Mouse (Mus musculus) layer of hippocampus, postnatal 14 days (tissue): ENCODE results near the gene Bcar3. TPM values are rescaled to one million over a fixed set of nuclear protein-coding genes. Genes with fewer than 3 reads are reported as not detected.

ENCODE experiments used
- DNase-seq, 2 experiments: peaks; one replicate each; pipeline ENCODE4 v3.0.0; 2021 to 2022; ENCODE audit warnings: low spot score in 2 of 2, mixed read lengths in 1 of 2
- total RNA-seq, 2 experiments: library from RNA; stranded (reverse); gene quantifications; 2 replicates each; pipeline ENCODE4 v1.2.3; 2021

Gene Bcar3
- total RNA-seq, 2 experiments from 2014 or later: 10.3 to 11.0 TPM

DNA sequence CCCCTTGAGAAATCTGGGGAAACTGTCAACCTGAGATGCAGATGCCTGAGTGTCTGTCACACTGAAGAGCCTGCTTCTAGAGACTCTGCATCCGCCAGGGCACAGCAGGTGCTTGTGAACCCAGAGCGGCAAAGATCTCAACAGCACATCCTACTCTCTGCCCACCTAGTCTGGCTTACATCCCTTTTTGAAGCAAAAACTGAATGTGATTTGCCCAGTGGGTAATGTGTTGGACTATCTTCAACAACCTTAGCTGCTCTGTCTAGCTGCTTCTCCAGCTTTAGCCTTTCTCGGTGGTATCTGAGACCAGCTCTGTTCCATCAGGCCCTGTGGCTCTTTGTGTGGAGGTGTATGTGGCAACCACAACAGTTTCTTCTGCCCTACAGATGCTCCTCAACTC, 184.8 kb downstream of the Bcar3 start:
- DNase-seq: no peak

DNA sequence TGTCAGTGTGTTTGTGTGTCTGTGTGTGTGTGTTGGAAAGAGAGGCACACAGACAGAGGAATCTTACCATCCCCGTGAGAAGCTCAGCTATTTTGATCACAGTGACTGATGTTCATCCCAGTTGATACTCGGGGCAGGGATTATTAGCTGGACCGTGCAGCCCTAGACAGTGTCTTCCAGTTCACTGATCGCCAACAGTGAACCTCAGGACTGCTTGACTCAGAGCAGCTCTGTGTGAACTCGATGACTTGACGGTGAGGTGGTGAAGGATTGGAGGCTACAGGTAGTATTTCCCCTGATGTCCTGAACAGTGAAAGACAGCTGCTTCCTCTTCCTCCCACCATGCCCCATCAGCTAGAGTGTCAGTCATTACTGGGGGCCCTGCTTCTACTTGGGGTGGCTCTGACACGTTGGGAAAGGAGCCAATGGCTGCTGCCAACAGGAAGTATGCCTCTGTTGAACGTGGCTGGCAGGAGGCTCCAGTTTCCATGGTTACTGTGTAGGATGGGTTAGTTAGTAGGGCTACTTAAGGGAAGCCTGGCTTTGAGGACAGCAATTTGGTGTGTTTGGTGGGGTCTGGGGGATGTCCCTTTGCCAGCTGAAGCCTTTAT, 186.2 kb downstream of the Bcar3 start:
- DNase-seq: peak; percentile 47 to 52

DNA sequence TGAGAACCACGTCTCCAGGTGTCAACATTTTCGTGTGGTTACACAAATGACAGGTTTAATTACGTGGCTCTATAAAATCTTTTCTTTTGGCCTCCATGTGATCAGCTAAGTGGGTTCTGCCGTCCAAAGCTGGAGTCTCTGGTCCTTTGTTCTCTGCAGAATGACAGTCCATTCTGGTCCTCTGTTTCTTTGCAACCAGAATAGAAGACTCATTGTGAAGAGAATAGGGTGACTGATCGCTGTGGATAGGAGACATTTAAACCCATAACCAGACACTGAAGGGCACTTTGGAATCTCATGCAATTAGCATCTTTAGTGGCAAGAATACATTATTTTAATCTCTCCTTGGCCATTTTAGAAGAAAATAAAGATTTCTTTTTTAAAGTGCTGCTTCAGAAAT, 187.1 kb downstream of the Bcar3 start:
- DNase-seq: no peak

DNA sequence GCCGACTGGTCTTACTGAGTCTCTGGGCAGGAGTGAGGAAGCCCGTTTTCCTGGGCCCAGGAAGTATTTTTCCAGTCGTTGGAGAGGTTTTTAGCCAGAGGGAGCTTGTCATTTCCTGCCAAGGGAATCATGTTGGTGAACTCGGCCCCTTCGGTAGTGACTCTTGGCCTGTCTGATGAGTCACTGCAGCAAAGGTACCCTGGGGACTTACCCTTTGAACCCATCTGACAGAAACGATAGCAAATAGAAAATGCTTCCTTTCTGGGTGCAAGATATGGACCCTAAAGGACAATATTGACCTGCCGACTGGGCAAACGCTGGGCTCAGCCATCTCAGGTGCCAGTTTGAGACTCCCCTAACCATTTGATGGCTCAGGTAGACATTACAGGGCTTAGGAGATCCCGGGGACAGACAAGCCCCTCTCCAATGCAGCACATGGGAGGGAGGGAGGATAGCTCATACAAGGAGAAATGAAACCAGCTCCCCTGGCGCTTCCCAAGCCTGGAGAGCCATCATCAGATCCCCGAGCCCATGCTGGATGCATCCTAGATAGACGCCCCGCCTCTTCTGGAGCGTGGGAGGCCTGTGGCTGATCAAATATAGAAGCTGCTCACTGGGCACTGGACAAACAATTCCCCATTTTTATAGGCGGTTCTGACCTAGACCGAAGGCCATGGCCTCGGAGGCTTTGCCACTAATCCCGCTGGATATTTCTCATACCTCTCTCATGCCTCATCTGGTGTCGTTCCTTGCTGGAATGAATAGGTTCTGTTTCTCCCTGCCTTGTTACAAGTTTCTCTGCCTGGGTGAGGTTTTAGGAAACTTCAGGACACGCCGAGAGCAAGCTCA, 188.2 kb downstream of the Bcar3 start:
- DNase-seq: no peak

DNA sequence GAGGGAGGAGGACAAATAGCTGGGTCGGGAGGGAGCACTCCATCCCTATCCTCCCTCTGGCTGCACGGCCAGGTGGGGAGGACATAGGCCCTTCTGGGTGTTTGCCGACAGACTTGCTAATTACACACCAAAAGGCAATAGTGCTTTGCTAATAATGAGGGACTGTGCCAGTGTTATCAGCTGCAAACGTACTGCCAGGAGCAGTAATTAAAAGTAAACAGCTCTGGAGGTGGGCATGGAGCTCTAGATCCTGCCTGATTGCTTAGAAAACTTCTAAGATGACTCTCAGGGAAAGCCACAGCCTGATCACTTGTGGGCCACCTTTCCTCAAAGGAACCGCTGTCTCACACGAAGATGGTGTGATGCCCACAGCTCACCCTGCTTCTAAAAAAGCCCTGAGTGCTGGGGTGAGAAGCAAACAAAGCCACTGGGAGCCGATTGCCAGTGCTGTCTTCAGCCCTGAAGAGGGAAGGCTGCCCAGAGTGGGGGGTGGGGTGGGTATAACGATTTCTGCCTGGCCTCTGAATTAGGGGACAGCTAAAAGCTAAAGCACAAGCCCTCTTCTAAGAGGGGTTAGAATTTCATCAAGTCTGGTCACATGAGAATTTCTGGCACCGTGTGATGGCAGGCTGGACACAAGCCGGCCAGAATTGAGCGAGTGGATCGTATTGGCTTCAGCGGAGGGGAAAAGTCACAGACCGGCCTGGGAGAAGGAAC, 189.3 kb downstream of the Bcar3 start:
- DNase-seq: peak in 1 of 2 experiments; percentile 41

DNA sequence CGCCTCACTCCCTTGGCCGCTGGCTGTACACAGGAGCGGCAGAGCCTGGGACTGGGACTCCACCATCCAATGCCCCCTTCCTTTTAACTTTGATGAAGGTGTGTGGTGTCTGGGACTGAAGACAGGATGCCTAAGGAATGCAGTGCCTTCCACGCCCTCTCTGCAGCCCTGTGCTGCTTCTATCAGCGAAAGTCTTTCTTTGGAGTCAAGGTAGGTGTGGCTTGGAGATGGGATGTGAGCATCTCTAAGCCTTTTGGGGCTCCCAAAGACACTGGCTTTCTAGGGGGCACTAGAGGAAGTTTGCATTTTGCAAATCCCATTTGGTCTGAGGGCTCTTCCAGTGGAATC, 189.8 kb downstream of the Bcar3 start:
- DNase-seq: no peak

DNA sequence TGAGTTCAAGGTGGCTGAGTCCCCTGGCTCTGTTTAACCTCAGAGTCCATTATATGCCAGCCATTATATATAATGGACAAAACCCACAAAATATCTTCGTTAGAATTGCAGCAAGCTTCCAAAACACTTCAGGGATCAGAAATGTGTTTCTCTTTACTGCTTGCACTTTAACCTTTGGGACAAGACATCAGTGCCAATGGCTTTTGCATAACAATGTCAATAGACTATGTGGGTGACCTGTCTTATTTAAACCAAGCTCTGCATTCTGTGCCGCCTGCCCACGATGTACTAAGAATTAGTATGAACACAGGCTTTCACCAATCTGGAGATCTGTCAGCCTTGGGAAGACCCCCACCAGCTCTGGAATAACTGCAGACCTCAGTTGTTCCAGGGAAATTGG, 190.4 kb downstream of the Bcar3 start:
- no peak for DNase-seq

DNA sequence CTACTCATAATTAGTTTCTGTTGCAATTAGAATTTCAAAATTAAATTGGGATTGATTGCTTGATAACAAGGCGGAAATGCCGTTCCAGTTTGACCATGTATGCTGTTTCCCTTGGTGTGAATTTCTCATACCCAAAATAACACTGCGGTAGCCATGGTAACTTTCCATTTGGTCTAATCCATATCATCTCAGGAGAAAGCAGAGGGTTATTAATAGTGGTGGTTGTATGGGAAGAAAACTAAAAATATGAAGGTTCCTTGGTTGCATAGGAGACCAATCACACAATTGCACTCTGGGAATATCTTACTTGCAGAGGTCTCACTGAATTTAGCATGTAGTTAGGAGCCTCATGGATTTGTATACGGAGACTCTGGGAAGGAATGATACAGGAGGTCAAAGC, 191.8 kb downstream of the Bcar3 start:
- no peak for DNase-seq

DNA sequence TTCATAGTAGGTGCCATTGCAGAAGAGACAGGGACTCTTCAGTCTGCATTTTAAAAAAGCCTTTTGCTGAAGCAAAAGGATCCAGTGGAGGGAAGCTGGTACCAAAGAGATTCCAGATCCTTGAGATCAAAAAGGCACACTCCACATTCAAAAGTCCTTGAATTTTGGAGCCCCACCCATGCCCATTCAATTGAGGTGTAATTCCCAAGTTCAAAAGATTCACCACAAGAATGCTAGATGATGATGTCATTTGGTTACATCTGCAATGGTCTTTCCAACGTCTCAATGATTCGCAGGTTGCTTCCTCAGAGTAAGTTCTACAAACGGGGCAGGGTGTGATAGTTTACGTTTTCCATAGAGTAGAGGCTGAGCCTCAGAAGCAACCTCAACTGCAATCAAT, 192.3 kb downstream of the Bcar3 start:
- DNase-seq: no peak

DNA sequence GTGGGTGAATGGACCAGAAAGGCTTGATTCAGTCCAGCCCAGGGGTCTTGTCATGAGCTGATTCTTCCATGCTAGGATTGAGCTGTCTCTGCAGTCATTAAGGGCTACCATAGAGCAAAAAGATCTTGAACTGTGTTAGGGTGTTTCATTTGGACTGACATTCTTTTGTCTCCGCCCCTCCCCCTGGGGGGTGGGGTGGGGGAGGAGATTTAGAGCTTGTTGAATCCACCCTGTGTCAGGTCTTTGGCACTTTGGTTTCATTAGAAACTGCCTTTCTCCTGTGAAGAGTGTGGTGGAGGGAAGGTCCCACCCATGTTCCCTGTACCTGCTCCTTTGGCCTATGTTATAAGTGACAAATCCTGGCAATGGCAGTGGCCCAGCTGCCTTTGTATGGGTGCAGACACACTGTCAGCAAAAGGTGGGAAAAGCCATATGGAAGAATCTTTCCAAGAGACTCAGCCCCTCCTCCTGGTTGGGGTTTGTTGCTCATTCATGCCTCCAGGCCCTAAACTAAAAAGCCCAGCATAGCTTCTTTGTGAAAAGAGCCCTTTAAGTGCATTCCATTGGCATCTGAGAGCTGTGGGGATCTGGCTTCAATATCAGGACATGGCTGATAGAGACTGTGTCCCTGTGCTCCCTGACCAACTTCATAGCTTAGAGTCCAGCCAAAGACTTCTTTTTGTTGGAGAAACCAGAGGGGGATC, 194.3 kb downstream of the Bcar3 start:
- DNase-seq: no peak

DNA sequence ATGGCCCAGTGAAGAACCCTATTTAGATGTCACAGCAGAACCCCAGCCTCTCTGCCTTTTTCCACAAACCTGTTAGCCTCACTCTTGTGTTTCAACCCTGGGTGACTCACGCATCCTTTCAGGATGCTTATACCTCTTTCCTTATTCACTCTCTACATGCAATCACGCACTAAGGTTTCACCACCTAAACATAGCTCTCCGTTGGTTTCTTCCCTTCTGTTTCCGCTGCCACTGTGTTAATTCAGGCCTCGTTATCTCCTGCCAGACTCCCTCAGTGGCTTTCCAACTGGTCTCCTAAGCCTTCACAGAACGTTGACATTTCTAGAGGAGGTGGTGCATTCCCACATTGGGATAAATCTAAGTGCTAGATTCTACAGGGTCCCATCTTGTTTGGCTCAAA, 196.6 kb downstream of the Bcar3 start:
- DNase-seq: no peak

DNA sequence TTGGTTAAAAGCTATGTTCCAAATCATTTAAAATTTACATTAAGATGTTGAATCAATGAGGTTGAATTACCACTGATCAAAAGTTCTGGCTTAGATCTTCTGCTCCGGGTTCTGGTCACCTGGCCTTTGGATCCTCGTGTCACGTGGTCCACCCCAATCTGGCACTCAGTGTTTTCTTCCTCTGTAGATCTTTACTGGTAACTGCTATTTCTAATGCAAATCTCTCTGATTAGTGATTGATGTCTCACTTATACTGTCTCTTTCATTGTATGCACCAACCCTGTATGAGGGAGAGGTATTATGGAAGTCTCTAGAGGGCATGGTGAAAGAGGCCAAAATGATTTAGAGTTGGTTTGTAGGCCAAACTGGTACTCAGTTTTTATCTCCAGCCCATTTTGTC, 198.1 kb downstream of the Bcar3 start:
- no peak for DNase-seq

DNA sequence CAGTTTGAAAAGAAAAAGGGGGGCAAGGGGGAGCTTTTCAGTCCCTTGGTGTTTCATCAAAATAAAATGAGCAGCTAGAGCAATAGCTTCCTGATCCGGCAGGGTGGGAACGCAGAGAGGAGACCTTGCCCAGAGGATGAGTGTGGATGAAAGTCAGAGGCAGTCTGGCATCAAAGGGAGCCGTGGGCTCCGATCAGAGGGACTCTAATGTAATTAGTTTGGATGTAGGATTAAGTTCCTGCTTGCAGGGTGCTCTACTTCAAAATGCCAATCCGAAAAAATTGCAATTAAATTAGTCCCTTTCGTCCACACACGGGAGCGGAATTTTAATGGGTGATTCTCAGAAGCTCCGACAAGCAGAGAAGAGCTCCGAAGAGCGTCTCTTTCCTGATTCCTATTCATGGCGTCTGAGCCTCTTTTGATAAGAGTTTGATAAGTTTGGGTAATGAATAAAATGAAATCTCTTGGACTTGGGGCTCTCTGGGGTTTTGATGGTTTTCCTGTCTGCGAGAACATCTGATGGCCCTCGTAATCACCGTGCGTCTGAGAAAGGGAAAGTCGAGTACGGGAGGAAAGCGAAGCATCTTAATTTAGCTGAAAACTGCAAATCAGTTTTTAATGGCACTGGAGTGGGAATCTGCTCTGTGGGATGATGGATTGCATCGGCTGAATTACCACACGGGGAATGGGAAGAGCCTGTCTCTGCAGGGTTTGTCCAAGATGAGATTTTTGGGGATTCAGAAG, 199.1 kb downstream of the Bcar3 start:
- DNase-seq: no peak

DNA sequence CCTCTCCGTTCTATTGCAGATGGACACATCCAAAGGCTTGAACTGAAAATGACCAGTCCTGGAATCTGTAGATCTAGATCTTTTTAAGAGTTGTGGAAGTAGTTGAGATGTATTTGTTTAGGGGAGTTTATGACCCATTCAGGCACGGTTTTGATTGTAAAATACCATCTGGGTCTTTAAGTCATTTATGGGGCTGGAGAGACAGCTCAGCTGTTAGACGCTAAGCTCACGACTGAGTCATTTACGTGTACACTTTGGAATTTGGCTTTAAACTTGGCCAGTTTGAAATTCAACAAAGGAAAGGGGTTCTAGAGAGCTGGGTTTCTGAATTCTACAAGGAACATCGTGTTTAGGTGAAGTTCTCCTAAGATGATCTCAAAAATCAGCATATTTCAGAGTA, 200.8 kb downstream of the Bcar3 start:
- no peak for DNase-seq

DNA sequence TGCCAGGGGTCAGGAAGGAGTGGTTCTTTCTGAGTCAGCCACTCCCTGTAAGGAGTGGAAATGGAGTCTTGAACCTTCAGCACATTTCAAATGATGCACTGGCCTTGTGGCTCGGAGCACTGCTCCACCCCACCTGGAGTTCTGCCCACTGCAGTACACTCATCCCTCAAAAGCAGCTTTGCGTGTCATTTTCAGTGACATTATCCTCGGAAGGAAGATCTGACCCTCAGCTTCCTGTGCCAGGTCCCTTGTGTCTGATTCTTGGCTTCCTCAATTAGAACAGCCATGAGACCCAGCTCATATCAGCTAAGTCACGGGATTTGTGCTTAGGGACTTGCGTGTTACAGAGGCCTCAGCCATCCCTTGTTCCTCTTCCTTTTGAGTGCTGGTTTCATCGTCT, 203.9 kb downstream of the Bcar3 start:
- DNase-seq: no peak

DNA sequence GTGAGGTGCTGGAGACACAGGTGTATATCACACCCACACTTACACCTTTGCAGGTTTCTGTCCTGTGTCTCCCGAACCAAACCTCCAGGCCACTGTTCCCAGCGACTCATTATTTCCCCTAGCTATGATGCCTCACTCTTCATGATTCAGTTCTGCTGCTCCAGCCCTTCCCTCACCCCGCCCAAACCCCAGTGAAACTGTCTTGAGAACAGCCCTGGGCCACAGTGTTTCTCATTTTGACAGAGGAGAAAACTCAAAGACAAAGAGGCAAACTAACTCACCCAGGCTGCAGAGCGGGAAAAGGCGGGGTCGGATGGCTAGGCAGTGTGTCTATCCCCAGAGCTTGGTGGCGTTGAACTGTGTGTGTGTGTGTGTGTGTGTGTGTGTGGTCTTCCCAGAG, 204.6 kb downstream of the Bcar3 start:
- no peak for DNase-seq

DNA sequence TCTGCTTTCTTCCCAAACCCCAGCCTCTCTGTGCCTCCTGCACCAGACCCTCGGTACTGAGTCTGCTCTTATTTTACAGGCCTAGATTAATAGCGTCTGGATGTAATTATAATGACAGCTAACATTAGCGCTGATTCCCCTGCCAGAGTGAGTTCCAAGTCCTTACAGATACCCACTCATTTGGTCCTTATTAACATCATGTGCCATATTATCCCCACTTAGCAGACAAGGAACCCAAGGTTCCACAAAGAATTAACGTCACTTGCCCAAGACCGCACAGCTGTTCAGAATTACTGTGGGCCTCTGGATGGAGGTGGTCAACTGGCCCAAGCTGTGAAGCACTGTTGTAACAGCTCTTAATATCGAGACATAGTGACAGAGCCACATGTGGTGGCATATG, 205.7 kb downstream of the Bcar3 start:
- no peak for DNase-seq

DNA sequence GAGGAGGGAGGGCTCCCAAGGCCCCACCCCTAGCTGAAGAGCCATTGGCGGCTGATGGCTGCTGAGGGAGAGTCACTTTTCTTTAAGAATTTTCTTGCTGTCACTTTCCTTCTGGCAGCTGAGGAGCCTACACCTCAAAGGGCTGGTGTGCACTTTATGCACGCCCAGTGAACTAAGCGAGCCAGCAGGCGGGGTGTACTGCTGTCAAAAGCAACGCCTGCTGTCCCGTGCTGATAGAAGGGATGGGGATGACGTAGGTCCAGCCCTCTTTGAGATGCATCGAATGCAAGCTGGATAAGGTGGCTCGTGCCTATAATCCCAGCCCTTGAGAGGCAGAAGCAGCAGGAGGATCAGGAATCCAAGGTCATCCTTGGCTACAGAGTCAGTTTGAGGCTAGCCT, 207.0 kb downstream of the Bcar3 start:
- no peak for DNase-seq

DNA sequence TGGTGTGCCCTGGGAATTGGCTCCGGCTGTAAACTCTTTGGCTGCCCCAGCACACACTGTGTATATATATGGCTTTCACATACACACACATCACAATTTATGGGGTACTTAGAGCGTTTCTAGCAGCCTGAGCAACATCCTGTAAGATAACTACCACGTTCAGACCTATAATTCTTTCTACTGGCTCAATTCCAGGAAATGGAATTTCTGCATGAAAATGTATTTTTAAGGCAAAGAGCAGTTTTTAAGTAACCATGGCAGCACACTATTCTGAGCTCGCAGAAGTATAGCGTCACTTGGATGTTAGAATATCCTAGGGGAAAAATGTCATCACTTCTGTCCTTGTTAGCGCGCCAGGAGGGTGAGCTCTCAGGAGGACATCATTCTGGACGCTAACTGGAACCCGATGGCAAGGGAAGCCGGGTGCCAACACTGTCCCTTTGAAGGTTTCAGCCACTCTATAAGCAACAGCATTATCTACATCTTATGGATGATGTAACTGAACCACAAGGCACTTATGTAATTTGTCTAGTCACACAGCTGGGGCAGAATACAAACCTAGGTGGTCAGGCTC, 212.5 kb downstream of the Bcar3 start:
- peak in 1 of 2 experiments; percentile 34 for DNase-seq

DNA sequence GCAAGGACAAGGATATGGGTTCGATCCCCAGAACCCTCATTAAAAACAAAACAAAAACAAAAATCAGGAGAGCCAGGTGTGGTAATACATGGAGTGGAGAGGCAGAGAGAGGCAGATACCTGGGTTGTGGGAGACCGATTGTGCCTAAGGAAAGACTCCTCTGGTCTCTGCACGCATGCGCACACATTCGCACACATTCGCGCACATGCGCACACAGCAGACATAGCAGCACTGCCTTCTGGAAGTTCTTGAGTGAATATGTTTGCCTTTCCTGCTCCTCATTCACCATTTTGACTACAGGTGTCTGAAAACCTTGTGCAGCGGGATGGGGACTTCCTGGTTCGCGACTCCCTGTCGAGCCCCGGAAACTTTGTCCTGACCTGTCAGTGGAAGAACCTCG, 213.9 kb downstream of the Bcar3 start:
- DNase-seq: no peak

DNA sequence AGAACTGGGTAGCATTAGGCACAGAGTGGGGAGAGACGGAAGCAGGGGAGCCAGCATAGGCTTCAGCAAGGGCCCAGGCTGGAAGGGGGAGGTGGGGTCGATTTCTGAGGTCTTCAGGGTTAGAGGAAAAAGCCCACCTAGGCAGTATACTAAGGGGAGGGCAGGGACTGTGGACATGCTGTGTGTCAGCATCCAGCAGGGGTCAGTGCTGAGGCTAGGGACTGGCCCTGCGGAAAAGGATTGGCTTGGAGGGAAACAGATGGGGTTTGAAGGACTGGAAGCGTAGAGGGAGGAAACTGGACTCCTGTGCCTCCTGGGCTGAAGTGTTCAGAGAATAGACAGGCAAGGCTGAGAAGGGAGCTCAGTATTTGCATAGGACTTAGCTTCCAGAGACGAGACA, 215.1 kb downstream of the Bcar3 start:
- DNase-seq: no peak
